Mouse (Mus musculus): ENCODE data around the gene Hk2. TPM values are rescaled to one million over a fixed set of nuclear protein-coding genes. Genes with fewer than 3 reads are reported as not detected.

Hk2 gene
- polyA plus RNA-seq, 1 experiment from 2014 or later, result 11.8 TPM

GRCm38 (mm10) chr6:82766636-82767035 is 7.6 kb downstream of the Hk2 start:
- WGBS, result 74% methylated on average over 4 of the region's 4 CpGs
- H3K4me3 ChIP-seq, result no peak overlapping the region
- peaks cover 10% of the 10 kb centered on the region; the same call in 1 of the 2 replicates for H3K4me1 ChIP-seq
- H3K9me3 ChIP-seq (replicated peaks), result no peaks in the 10 kb centered on the region
- H3K27ac ChIP-seq, result no peak overlapping the region
- ATAC-seq (ENCODE audit: low FRiP score), result no peak
- H3K4me2 ChIP-seq (replicated peaks), result no peak overlapping the region
- no peaks in the 10 kb centered on the region for H3K36me3 ChIP-seq
- no peak overlapping the region for H3K9ac ChIP-seq
- H3K27me3 ChIP-seq, result no peaks in the 10 kb centered on the region

DNA sequence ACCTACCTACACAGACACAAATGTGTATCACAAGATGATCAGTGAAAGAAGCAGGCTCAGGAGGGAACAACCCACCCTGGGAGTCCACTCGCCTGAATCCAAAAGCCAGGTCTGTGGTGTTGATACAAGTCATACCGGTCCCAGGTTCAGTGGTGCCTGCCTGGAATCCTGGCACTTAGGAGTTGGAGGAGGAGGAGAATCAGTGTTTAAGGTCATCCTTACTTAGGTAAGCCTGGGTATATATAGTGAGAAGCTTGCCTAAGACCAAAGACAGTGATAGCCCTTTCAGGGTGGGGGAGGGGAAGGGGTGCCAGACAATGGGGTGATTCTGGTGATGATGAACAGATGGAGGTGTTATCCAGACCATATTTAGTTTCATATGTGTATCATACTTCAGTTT is 9.0 kb downstream of the Hk2 start:
- Histone ChIP-seq H3K27me3 (no peaks in the 10 kb centered on the region), H3K9me3 (replicated peaks) (no peaks in the 10 kb centered on the region), H3K9ac (no peak overlapping the region), H3K36me3 (no peaks in the 10 kb centered on the region), H3K27ac (no peak overlapping the region), H3K4me2 (replicated peaks) (no peak overlapping the region), H3K4me3 (no peak overlapping the region), H3K4me1 (peaks cover 8% of the 10 kb centered on the region; the same call in 1 of the 2 replicates)
- ATAC-seq (ENCODE audit: low FRiP score), result no peak
- 98% methylated on average over 2 of the region's 2 CpGs for WGBS

DNA sequence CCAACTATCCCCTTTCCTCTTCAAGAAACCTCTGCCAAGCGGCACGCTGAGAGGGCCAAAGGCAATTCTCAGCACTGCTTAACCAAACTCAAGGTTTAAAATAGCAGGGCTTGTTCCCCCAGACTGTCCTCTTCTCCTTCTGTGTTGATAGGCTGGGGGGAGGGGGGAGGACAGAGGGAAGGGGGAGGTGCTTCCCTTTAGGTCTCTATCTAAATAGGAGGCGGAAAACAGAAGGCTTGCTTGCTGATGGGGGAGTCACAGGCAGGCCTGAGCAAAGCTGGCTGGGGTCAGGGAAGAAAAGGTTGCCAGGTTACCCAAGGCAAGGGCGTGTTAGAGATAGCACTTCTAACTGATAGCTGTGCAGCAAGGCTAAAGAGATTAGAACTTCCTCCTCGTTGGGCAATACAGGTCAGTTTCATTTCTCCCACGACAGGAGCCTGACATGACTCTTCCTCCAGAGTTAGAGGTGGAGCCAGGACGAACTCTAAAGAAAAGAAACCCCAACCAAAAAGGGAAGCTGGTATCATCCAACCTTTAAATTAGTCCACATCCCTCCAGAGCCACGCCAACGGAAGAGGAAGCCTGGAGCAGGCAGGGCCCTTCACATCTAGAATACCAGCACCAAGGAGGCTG is 10.3 kb downstream of the Hk2 start:
- H3K27ac ChIP-seq, result no peak overlapping the region
- H3K4me3 ChIP-seq, result no peak overlapping the region
- H3K4me1 ChIP-seq, result peaks cover 4% of the 10 kb centered on the region; the same call in 1 of the 2 replicates
- no peak overlapping the region for H3K9ac ChIP-seq
- H3K36me3 ChIP-seq, result no peaks in the 10 kb centered on the region; the same call in 1 of the 2 replicates
- ATAC-seq (ENCODE audit: low FRiP score), result no peak
- H3K4me2 ChIP-seq (replicated peaks), result no peak overlapping the region
- H3K27me3 ChIP-seq, result no peaks in the 10 kb centered on the region
- H3K9me3 ChIP-seq (replicated peaks), result no peaks in the 10 kb centered on the region
- 50% methylated on average over 9 of the region's 9 CpGs for WGBS

DNA sequence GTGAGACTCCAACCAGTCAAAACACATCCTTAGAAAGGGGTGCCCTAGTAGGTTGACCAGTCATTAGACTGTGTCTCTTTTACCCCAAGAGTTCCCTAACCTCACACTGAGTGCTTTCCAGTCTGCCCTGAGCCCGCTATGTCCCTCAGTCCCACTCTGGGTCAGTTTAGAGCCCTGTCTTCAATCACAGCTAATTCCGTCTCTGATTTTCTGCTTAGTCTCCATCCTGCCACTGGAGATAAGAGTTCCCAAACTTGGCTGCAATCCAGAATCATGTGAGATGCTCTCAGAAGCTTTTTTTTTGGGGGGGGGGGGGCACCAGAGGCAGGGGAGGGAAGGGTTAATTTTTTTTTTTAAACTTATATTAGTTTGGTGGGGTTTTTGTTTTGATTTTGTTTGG is 11.5 kb downstream of the Hk2 start:
- no peaks in the 10 kb centered on the region for H3K27me3 ChIP-seq
- H3K9me3 ChIP-seq (replicated peaks), result no peaks in the 10 kb centered on the region
- H3K27ac ChIP-seq, result no peak overlapping the region
- H3K4me2 ChIP-seq (replicated peaks), result no peak overlapping the region
- 85% methylated on average over 2 of the region's 2 CpGs for WGBS
- ATAC-seq (ENCODE audit: low FRiP score), result no peak
- H3K36me3 ChIP-seq, result no peaks in the 10 kb centered on the region; the same call in 1 of the 2 replicates
- H3K4me3 ChIP-seq, result no peak overlapping the region
- H3K9ac ChIP-seq, result no peak overlapping the region
- H3K4me1 ChIP-seq, result peaks cover 4% of the 10 kb centered on the region; the same call in 1 of the 2 replicates

- no peak overlapping the region for H3K4me2 ChIP-seq (replicated peaks)
- 89% methylated on average over 3 of the region's 3 CpGs for WGBS
- ATAC-seq (ENCODE audit: low FRiP score), result no peak
- H3K9ac ChIP-seq, result no peak overlapping the region
- no peaks in the 10 kb centered on the region for H3K27me3 ChIP-seq
- no peak overlapping the region for H3K27ac ChIP-seq
- no peak overlapping the region for H3K4me3 ChIP-seq
- no peaks in the 10 kb centered on the region for H3K9me3 ChIP-seq (replicated peaks)
- H3K4me1 ChIP-seq, result peaks cover 4% of the 10 kb centered on the region; the same call in 1 of the 2 replicates
- H3K36me3 ChIP-seq, result no peaks in the 10 kb centered on the region; the same call in 1 of the 2 replicates
Measured at GRCm38 (mm10) chr6:82760749-82761357, 13.4 kb downstream of the Hk2 start.

DNA sequence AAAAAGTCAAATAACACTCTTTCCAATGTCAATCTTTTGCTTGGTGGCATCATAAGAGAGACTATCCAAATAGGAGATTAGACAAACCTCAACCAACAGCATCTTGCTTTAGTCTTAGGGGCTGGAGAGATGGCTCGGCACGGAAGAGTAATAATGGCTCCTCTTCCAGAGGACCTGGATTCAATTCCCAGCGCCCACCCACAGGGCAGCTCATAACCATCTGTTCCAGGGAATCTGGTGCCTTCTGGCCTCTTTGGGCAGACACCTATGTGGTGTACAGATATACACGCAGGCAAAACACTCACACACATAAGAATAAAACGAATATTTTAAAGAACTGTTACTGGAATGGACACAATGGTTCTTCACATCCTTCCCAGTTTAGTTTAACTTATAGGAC is 15.0 kb downstream of the Hk2 start:
- H3K4me3 ChIP-seq, result no peak overlapping the region
- H3K9me3 ChIP-seq (replicated peaks), result no peaks in the 10 kb centered on the region
- H3K27me3 ChIP-seq, result no peaks in the 10 kb centered on the region
- WGBS, result 93% methylated on average over 5 of the region's 5 CpGs
- H3K9ac ChIP-seq, result no peak overlapping the region
- no peaks in the 10 kb centered on the region; the same call in 1 of the 2 replicates for H3K36me3 ChIP-seq
- H3K4me2 ChIP-seq (replicated peaks), result no peak overlapping the region
- ATAC-seq (ENCODE audit: low FRiP score), result no peak
- peaks cover 4% of the 10 kb centered on the region; the same call in 1 of the 2 replicates for H3K4me1 ChIP-seq
- H3K27ac ChIP-seq, result no peak overlapping the region

GRCm38 (mm10) chr6:82756799-82757210 is 17.4 kb downstream of the Hk2 start:
- Histone ChIP-seq H3K4me3 (no peak overlapping the region), H3K36me3 (no peaks in the 10 kb centered on the region; the same call in 1 of the 2 replicates), H3K9me3 (replicated peaks) (no peaks in the 10 kb centered on the region), H3K27me3 (no peaks in the 10 kb centered on the region), H3K27ac (no peak overlapping the region), H3K4me1 (no peaks in the 10 kb centered on the region), H3K4me2 (replicated peaks) (no peak overlapping the region), H3K9ac (no peak overlapping the region)
- 93% methylated on average over 9 of the region's 9 CpGs for WGBS
- ATAC-seq (ENCODE audit: low FRiP score), result no peak

GRCm38 (mm10) chr6:82756216-82756615 is 18.0 kb downstream of the Hk2 start:
- ATAC-seq (ENCODE audit: low FRiP score), result no peak
- 94% methylated on average over 7 of the region's 7 CpGs for WGBS
- no peaks in the 10 kb centered on the region for H3K4me1 ChIP-seq
- H3K4me2 ChIP-seq (replicated peaks), result no peak overlapping the region
- H3K27ac ChIP-seq, result no peak overlapping the region
- no peaks in the 10 kb centered on the region; the same call in 1 of the 2 replicates for H3K36me3 ChIP-seq
- H3K9me3 ChIP-seq (replicated peaks), result no peaks in the 10 kb centered on the region
- no peak overlapping the region for H3K4me3 ChIP-seq
- no peaks in the 10 kb centered on the region for H3K27me3 ChIP-seq
- H3K9ac ChIP-seq, result no peak overlapping the region

DNA sequence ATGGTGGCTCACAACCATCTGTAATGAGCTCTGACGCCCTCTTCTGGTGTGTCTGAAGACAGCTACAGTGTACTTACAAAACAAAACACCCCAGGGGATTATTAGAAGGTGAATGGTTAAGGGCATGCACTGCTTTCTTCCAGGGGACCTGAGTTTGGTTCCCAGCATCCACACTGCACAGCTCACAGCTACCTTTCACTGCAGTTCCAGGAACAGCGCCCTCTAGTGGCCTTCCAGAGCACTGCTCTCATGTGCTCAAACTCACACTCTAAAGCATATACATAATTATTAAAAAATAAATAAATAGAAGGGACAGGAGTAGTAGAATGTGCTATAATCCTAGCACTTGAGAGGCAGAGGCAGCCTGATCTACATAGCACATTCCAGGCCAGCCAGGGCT is 18.9 kb downstream of the Hk2 start:
- 42% methylated on average over 2 of the region's 2 CpGs for WGBS
- no peaks in the 10 kb centered on the region; the same call in 1 of the 2 replicates for H3K36me3 ChIP-seq

DNA sequence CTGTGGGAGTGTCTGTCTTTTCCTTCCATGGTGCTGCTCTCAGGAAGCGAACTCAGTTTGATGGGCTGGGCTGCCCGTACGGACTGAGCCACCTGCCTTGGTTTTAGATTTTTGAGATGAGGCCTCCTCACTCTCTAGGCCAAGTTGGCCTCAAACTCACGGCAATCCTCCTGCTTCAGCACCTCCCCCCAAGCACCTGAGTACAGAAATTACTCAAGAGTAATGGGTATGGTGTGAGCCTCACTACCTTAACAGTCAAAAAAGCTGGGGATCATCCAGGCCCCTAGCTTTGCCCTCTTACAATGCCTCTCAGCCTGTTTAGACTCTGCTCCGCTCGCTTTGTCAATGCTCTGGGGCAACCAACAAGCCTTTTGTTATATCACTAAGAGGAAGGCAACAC is 19.5 kb downstream of the Hk2 start:
- no peak overlapping the region for H3K4me3 ChIP-seq
- no peaks in the 10 kb centered on the region; the same call in 1 of the 2 replicates for H3K36me3 ChIP-seq
- no peaks in the 10 kb centered on the region for H3K27me3 ChIP-seq
- no peaks in the 10 kb centered on the region for H3K9me3 ChIP-seq (replicated peaks)
- H3K4me1 ChIP-seq, result no peaks in the 10 kb centered on the region
- no peak overlapping the region for H3K9ac ChIP-seq
- ATAC-seq (ENCODE audit: low FRiP score), result no peak
- H3K4me2 ChIP-seq (replicated peaks), result no peak overlapping the region
- WGBS, result 88% methylated on average over 6 of the region's 6 CpGs
- H3K27ac ChIP-seq, result no peak overlapping the region

More for the DNA sequence above, 18.9 kb downstream of the Hk2 start:
- no peak overlapping the region for H3K4me2 ChIP-seq (replicated peaks)
- H3K9ac ChIP-seq, result no peak overlapping the region
- ATAC-seq (ENCODE audit: low FRiP score), result no peak
- no peaks in the 10 kb centered on the region for H3K27me3 ChIP-seq
- no peaks in the 10 kb centered on the region for H3K4me1 ChIP-seq
- H3K9me3 ChIP-seq (replicated peaks), result no peaks in the 10 kb centered on the region
- no peak overlapping the region for H3K27ac ChIP-seq
- no peak overlapping the region for H3K4me3 ChIP-seq

DNA sequence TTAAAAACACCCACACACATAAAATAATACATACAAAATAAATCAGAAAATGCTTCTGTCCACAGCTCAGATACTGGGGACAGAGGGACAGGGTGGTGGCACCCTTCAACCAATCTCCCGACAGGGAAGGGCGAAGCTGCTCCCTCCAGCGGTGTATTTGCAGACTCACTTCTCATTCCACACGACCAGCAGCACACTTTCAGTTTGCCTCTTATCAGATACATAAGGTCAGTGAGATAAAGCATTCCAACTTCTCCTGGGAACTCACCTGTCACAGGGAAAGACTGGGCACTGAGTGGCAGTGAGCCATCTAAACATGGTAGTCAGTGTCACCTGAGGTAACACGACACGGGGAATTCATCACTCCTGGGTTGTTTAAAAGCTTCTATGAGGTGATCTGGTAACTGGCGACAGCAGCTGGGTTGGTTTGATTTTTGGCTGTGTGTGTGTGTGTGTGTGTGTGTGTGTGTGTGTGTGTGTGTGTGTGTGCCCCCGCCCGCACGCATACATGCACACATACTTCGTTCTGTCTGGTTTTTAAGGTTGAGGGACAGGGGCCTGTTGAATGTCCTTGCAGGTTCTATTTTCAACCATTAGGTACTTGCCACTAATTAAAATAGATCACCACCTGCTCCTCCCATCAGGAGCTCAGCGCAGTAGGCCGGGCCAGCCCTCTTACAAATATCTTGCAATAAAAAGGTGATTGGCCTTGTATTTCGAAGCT is 20.5 kb downstream of the Hk2 start:
- Histone ChIP-seq H3K4me3 (no peak overlapping the region), H3K9ac (no peak overlapping the region), H3K9me3 (replicated peaks) (no peaks in the 10 kb centered on the region), H3K36me3 (peaks cover 4% of the 10 kb centered on the region; the same call in 1 of the 2 replicates), H3K4me2 (replicated peaks) (no peak overlapping the region), H3K27me3 (no peaks in the 10 kb centered on the region), H3K27ac (no peak overlapping the region), H3K4me1 (no peaks in the 10 kb centered on the region)
- WGBS, result 89% methylated on average over 14 of the region's 14 CpGs
- ATAC-seq (ENCODE audit: low FRiP score), result no peak

DNA sequence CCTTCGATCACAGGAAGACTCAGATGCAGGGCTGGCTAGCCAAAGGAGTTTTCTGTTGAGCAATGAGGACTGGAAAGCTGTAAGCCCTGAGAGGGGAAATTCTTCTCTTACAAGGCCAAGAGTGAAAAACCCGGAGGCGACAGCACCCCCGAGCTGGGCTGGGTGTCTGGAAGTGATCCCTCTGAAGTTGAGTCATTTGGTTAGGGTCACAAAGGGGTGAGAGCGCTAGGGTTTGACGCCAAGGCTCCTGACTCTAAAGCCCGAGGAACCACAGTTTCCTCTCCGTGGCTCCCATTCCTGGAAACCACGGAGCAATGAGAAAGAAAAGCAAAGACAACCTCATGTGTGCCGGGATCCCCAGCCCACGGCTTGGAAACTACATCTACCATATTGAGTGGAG is 21.2 kb downstream of the Hk2 start:
- Histone ChIP-seq H3K4me3 (no peak overlapping the region), H3K9ac (no peak overlapping the region), H3K4me1 (no peaks in the 10 kb centered on the region), H3K9me3 (replicated peaks) (no peaks in the 10 kb centered on the region), H3K27me3 (no peaks in the 10 kb centered on the region), H3K4me2 (replicated peaks) (no peak overlapping the region), H3K27ac (no peak overlapping the region), H3K36me3 (0 out of 2 replicates have a peak, but pooled peaks cover 4% of the 10 kb centered on the region)
- no peak for ATAC-seq (ENCODE audit: low FRiP score)
- WGBS, result 82% methylated on average over 11 of the region's 11 CpGs

Measured in hindbrain, embryonic 12.5 days (tissue).